Mouse (Mus musculus) limb, embryonic 15.5 days (tissue): ENCODE measurements at regions not wholly inside any gene's neighbourhood (a gene's known extent, or its start where the extent isn't known, plus 50 kb on each side); places are given as distances from the start of the nearest gene placed in this dataset.
"Not testable (repeated sequence)": the region's sequence is repeated elsewhere in the genome, so short reads cannot be mapped to it uniquely, and the experiment has no call there.

Experiments
- ATAC-seq: fragments of 200-750 bp; cut with Nextera tagmentation; 2 replicates; pipeline ENCODE4 v1.8.0; 2017; ENCODE audit warnings: low read depth, moderate TSS enrichment; ENCODE audit not compliant: insufficient number of reproducible peaks, low FRiP score, low TSS enrichment
- H3K27ac ChIP-seq: fragments of 300-500 bp; sonication (generic); 2 replicates; pipeline ENCODE4 v1.5.1; 2015; ENCODE audit warnings: moderate library complexity, mild to moderate bottlenecking, inconsistent platforms
- H3K27me3 ChIP-seq: fragments of 300-500 bp; sonication (generic); 2 replicates; pipeline ENCODE4 v1.6.1; 2015; ENCODE audit warnings: inconsistent platforms
- H3K36me3 ChIP-seq: fragments of 300-500 bp; sonication (generic); 2 replicates; pipeline ENCODE4 v1.6.1; 2015; ENCODE audit warnings: inconsistent platforms
- H3K4me1 ChIP-seq: fragments of 300-500 bp; sonication (generic); 2 replicates; pipeline ENCODE4 v1.6.1; 2015; ENCODE audit warnings: inconsistent platforms
- H3K4me2 ChIP-seq: fragments of 300-500 bp; sonication (generic); 2 replicates; pipeline ENCODE4 v1.6.1; 2015; ENCODE audit warnings: mild to moderate bottlenecking, inconsistent platforms
- H3K4me3 ChIP-seq: fragments of 300-500 bp; sonication (generic); 2 replicates; pipeline ENCODE4 v1.5.1; 2015; ENCODE audit warnings: mild to moderate bottlenecking, inconsistent platforms
- H3K9ac ChIP-seq: fragments of 300-500 bp; sonication (generic); 2 replicates; pipeline ENCODE4 v1.6.1; 2015; ENCODE audit warnings: inconsistent platforms
- H3K9me3 ChIP-seq: fragments of 300-500 bp; sonication (generic); 2 replicates; pipeline ENCODE4 v1.6.1; 2016; ENCODE audit warnings: inconsistent platforms
- WGBS: fragments of 180-500 bp; shearing (Covaris S2); methylation state at CpG from one replicate; pipeline ENCODE4 v1.1.7; 2015; 5-methylcytosine and 5-hydroxymethylcytosine counted together

GRCm38 (mm10) chr4:93555787-93556760 is 220.8 kb upstream of the Tusc1 start:
- Histone ChIP-seq H3K27me3 (no peaks in the 10 kb centered on the region), H3K9me3 (no peaks in the 10 kb centered on the region), H3K4me3 (no peak overlapping the region), H3K4me2 (no peak overlapping the region), H3K9ac (no peak overlapping the region), H3K4me1 (no peaks in the 10 kb centered on the region), H3K36me3 (no peaks in the 10 kb centered on the region), H3K27ac (no peak overlapping the region)
- 76% methylated on average over 5 of the region's 5 CpGs for WGBS
- no peak for ATAC-seq

DNA sequence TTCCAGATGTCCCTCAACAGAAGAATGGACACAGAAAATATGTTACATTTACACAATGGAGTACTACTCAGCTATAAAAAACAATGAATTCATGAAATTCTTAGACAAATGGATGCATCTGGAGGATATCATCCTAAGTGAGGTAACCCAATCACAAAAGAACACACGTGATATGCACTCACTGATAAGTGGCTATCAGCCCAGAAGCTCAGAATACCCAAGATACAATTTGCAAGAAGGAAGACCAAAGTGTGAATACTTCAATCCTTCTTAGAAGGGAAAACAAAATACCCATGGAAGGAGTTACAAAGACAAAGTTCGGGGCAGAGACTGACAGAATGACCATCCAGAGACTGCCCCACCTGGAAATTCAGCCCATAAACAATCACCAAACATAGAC is 219.9 kb upstream of the Tusc1 start:
- not testable (repeated sequence) for H3K36me3 ChIP-seq, H3K4me3 ChIP-seq, H3K9ac ChIP-seq, H3K27me3 ChIP-seq, H3K4me1 ChIP-seq, H3K27ac ChIP-seq, ATAC-seq, H3K4me2 ChIP-seq, H3K9me3 ChIP-seq
- 78% methylated on average over 2 of the region's 2 CpGs for WGBS

DNA sequence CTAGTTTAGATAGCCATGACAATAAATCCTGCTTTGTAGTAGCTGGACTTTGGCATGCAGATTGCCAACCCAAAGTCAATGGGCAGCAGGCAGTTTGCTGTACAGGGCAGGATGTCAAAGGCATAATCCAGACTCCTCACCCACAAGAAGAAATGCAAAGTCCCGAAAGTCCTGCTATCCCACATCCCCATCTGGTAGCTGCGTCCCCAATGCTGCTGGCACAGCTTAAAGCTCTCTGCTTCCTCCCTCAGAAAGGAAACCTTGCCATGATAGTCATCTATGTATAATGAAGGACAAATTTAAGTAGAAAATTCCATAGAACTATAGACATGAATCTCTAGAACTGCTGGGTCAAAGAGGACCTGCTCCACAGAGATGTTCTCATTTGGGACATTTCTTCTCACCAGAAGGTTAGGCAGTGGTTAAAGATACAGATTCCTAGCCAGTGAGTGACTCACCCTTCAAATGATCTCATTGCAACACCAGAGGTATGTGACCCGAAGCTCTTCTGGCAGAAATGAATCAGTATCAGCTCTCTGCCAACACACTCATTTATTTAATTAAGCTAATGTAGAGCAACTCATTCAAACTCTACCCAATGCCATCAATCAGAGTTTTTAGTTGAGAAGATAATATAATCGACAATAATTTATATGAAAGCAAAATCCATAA is 217.3 kb upstream of the Tusc1 start:
- Histone ChIP-seq H3K9ac (no peak overlapping the region), H3K4me3 (no peak overlapping the region), H3K9me3 (no peaks in the 10 kb centered on the region), H3K27me3 (no peaks in the 10 kb centered on the region), H3K36me3 (no peaks in the 10 kb centered on the region), H3K27ac (no peak overlapping the region), H3K4me2 (no peak overlapping the region), H3K4me1 (no peaks in the 10 kb centered on the region)
- 69% methylated on average over 4 of the region's 4 CpGs for WGBS
- no peak for ATAC-seq

DNA sequence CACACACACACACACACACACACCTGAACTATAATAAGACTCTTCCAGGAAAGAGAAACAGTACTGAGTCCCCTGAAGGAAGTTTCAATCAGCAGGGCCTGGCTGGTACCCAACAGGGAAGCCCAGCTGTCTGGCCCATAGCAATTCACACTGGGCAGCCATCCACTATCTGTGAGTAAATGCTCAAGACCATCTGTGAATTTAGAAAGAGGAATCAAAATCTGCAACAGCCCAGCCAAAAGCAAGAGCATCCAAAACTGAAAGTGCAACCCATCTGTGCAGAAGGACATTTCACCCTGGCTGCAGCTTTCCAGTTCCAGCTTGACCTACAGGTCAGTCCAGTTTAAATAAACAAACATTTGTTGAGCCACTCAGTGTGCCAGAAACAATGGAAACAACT is 215.8 kb upstream of the Tusc1 start:
- Histone ChIP-seq H3K27ac (no peak overlapping the region), H3K9me3 (no peaks in the 10 kb centered on the region), H3K4me2 (no peak overlapping the region), H3K9ac (no peak overlapping the region), H3K36me3 (no peaks in the 10 kb centered on the region), H3K27me3 (no peaks in the 10 kb centered on the region), H3K4me1 (no peaks in the 10 kb centered on the region), H3K4me3 (no peak overlapping the region)
- no peak for ATAC-seq

- ATAC-seq: no peak
- no peaks in the 10 kb centered on the region for H3K36me3 ChIP-seq
- WGBS: 30% methylated on average over 4 of the region's 4 CpGs
Observed at GRCm38 (mm10) chr4:93540588-93540987, 205.3 kb upstream of the Tusc1 start.

GRCm38 (mm10) chr4:93527382-93527781 is 192.1 kb upstream of the Tusc1 start:
- H3K27me3 ChIP-seq: no peaks in the 10 kb centered on the region
- H3K4me2 ChIP-seq: no peak overlapping the region
- no peak for ATAC-seq
- WGBS: 66% methylated on average over 2 of the region's 2 CpGs
- H3K9ac ChIP-seq: no peak overlapping the region
- H3K9me3 ChIP-seq: no peaks in the 10 kb centered on the region
- no peaks in the 10 kb centered on the region for H3K4me1 ChIP-seq
- H3K27ac ChIP-seq: no peak overlapping the region
- no peaks in the 10 kb centered on the region for H3K36me3 ChIP-seq
- H3K4me3 ChIP-seq: no peak overlapping the region

More at GRCm38 (mm10) chr4:93540588-93540987, 205.3 kb upstream of the Tusc1 start:
- Histone ChIP-seq H3K4me1 (no peaks in the 10 kb centered on the region), H3K4me3 (no peak overlapping the region), H3K4me2 (no peak overlapping the region), H3K9ac (no peak overlapping the region), H3K9me3 (no peaks in the 10 kb centered on the region), H3K27ac (no peak overlapping the region), H3K27me3 (no peaks in the 10 kb centered on the region)

DNA sequence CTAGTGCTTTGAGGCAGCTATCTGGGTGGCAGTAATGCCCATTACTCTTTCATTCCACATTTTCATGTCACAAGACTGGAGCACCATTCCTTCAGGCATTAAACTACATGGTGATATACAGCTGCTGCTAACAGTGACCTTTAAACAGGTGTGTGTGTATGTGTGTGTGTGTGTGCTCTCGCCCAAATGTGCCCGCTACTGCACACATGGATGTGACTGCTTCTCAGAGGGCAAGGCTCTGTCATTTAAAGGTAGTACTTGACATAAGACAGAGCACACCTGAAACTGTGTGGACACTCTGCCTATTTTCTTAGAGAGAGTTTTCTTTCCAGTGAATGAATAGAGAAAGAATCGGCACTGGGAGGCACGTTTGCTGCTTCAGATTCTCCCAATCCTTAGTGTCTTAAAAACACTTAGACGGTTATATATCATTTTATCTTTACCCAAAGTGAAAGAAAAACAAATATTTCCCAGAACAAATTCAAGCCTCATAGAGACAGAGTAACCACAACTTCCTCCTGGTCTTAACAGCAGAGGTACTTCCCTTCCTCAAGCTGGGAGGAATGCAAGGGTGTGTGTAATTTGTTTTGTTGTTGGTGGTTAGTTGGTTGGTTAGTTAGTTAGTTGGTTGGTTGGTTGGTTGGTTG is 185.3 kb upstream of the Tusc1 start:
- H3K4me2 ChIP-seq: no peak overlapping the region
- no peaks in the 10 kb centered on the region for H3K9me3 ChIP-seq
- WGBS: 79% methylated on average over 5 of the region's 5 CpGs
- H3K9ac ChIP-seq: no peak overlapping the region
- no peak overlapping the region for H3K27ac ChIP-seq
- no peak overlapping the region for H3K4me3 ChIP-seq
- ATAC-seq: no peak
- no peaks in the 10 kb centered on the region for H3K36me3 ChIP-seq
- H3K27me3 ChIP-seq: no peaks in the 10 kb centered on the region
- no peaks in the 10 kb centered on the region for H3K4me1 ChIP-seq

GRCm38 (mm10) chr4:93518925-93519324 is 183.6 kb upstream of the Tusc1 start:
- 89% methylated on average over 5 of the region's 5 CpGs for whole genome bisulfite sequencing
- no peaks in the 10 kb centered on the region for H3K36me3 ChIP-seq

GRCm38 (mm10) chr4:93510771-93511170 is 175.5 kb upstream of the Tusc1 start:
- H3K36me3 ChIP-seq: no peaks in the 10 kb centered on the region
- no peaks in the 10 kb centered on the region for H3K4me1 ChIP-seq
- no peak overlapping the region for H3K9ac ChIP-seq
- H3K4me2 ChIP-seq: no peak overlapping the region
- no peaks in the 10 kb centered on the region for H3K27me3 ChIP-seq
- 29% methylated on average over 1 of the region's 1 CpGs for WGBS
- H3K4me3 ChIP-seq: no peak overlapping the region
- H3K27ac ChIP-seq: no peak overlapping the region
- ATAC-seq: no peak
- H3K9me3 ChIP-seq: no peaks in the 10 kb centered on the region

More at GRCm38 (mm10) chr4:93518925-93519324, 183.6 kb upstream of the Tusc1 start:
- Histone ChIP-seq H3K4me2 (no peak overlapping the region), H3K9ac (no peak overlapping the region), H3K27me3 (no peaks in the 10 kb centered on the region), H3K4me3 (no peak overlapping the region), H3K4me1 (no peaks in the 10 kb centered on the region), H3K9me3 (no peaks in the 10 kb centered on the region), H3K27ac (no peak overlapping the region)
- ATAC-seq: no peak

DNA sequence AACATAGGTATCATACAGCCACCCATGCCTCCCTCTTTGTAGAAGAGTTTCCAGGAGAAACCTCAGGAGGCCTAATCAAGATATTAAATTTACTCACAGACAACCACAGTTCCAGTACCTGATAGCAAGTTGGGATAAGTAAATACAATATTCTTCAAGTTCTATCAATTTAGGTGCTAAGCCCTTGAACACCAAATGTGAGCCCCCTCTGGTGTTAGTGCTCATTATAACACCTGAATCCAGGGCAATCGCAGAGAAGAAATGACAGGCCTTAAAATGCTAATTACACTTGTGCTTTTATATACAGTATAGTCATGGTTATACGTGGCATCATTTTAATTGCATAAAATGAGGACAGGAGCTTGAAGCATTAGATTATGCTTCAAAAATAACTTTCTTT is 161.6 kb upstream of the Tusc1 start:
- 56% methylated on average over 2 of the region's 2 CpGs for WGBS

DNA sequence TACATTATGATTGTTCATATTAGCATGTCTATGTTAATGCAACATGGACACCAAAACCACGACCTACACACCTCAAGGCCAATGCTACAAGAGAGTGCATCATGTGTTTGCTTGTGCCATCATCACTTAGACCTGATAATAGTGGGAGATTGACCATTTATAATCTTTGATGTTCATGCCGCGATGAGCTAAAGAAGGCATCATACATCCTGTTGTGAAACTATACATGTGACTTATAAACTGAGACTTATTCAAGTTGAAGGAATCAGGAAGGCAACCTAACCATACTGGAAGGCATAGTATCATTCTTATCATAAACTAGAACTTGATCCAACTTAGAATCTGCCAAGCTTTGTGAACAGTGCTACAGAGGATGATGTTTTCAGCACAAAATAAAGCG is 159.0 kb upstream of the Tusc1 start:
- WGBS: 89% methylated on average over 4 of the region's 4 CpGs
- no peaks in the 10 kb centered on the region for H3K27me3 ChIP-seq

More for the DNA sequence above, 161.6 kb upstream of the Tusc1 start:
- H3K9ac ChIP-seq: no peak overlapping the region
- H3K9me3 ChIP-seq: no peaks in the 10 kb centered on the region
- H3K4me3 ChIP-seq: no peak overlapping the region
- no peak overlapping the region for H3K4me2 ChIP-seq
- no peak overlapping the region for H3K27ac ChIP-seq
- H3K4me1 ChIP-seq: no peaks in the 10 kb centered on the region
- H3K27me3 ChIP-seq: no peaks in the 10 kb centered on the region
- no peaks in the 10 kb centered on the region for H3K36me3 ChIP-seq
- no peak for ATAC-seq

DNA sequence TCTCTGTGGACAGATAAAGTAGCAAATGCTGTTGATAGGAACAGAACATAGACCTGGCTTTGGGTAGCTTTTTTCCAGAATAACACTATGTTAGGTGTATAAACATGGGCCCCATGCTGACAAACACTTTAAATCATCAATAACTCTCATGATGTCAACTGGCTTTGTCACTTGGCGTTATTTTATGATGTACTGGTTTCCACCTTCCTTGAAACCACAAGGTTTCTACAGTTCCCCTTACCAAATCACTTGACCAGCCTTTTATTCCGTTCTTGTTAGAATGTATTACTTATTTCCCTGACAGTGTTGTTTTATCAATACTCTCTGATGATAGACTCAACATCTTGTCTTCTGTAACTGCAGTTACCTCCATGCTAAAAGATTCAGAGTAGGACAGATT is 158.6 kb upstream of the Tusc1 start:
- Histone ChIP-seq H3K9ac (no peak overlapping the region), H3K36me3 (no peaks in the 10 kb centered on the region), H3K9me3 (no peaks in the 10 kb centered on the region), H3K4me2 (no peak overlapping the region), H3K4me3 (no peak overlapping the region), H3K4me1 (no peaks in the 10 kb centered on the region), H3K27ac (no peak overlapping the region), H3K27me3 (no peaks in the 10 kb centered on the region)
- WGBS: 75% methylated on average over 2 of the region's 2 CpGs
- ATAC-seq: no peak

More for the DNA sequence above, 159.0 kb upstream of the Tusc1 start:
- no peaks in the 10 kb centered on the region for H3K9me3 ChIP-seq
- no peak for ATAC-seq
- H3K36me3 ChIP-seq: no peaks in the 10 kb centered on the region
- no peak overlapping the region for H3K4me2 ChIP-seq
- H3K4me3 ChIP-seq: no peak overlapping the region
- no peaks in the 10 kb centered on the region for H3K4me1 ChIP-seq
- H3K9ac ChIP-seq: no peak overlapping the region
- H3K27ac ChIP-seq: no peak overlapping the region
